Mouse (Mus musculus): Measurements from ENCODE around the gene Iqck.

Gene Iqck

GRCm38 (mm10) chr7:118991341-118991884 lies 135.9 kb downstream of the Iqck start:
- DNase-seq (ENCODE audit: low spot score) = no peak

- no peak for DNase-seq (ENCODE audit: low spot score)
Measured at GRCm38 (mm10) chr7:118992080-118992560, 136.6 kb downstream of the Iqck start.

- no peak for DNase-seq (ENCODE audit: low spot score)
Measured at GRCm38 (mm10) chr7:118992623-118993405, 137.3 kb downstream of the Iqck start.

GRCm38 (mm10) chr7:118993597-118994230 lies 138.2 kb downstream of the Iqck start:
- no peak for DNase-seq (ENCODE audit: low spot score)

GRCm38 (mm10) chr7:118994231-118994842 lies 138.8 kb downstream of the Iqck start:
- DNase-seq (ENCODE audit: low spot score) = no peak

GRCm38 (mm10) chr7:118995007-118995406 lies 139.5 kb downstream of the Iqck start, which contains the start of gene Gprc5b:
Gene Gprc5b (minus strand): TSS chr7:118995211.
- no peak for DNase-seq (ENCODE audit: low spot score)

GRCm38 (mm10) chr7:118995671-118996070 lies 140.1 kb downstream of the Iqck start:
- DNase-seq (ENCODE audit: low spot score) = no peak

GRCm38 (mm10) chr7:118996137-118996837 lies 140.7 kb downstream of the Iqck start:
- DNase-seq (ENCODE audit: low spot score) = peak; percentile 91

GRCm38 (mm10) chr7:118999857-119000256 lies 144.3 kb downstream of the Iqck start:
- no peak for DNase-seq (ENCODE audit: low spot score)

- DNase-seq (ENCODE audit: low spot score) = no peak
Measured at GRCm38 (mm10) chr7:119001965-119002364, 146.4 kb downstream of the Iqck start.

GRCm38 (mm10) chr7:119002501-119002900 lies 146.9 kb downstream of the Iqck start:
- DNase-seq (ENCODE audit: low spot score) = no peak

- DNase-seq (ENCODE audit: low spot score) = peak; percentile 84
Measured at GRCm38 (mm10) chr7:119010854-119011529, 155.4 kb downstream of the Iqck start.

- DNase-seq (ENCODE audit: low spot score) = no peak
Measured at GRCm38 (mm10) chr7:119015736-119016135, 160.2 kb downstream of the Iqck start.

- DNase-seq (ENCODE audit: low spot score) = no peak
Measured at GRCm38 (mm10) chr7:119019537-119019936, 164.0 kb downstream of the Iqck start.
